Mouse (Mus musculus): Measurements from ENCODE around the gene Sec31a. TPM values are rescaled to one million over a fixed set of nuclear protein-coding genes. Genes with fewer than 3 reads are reported as not detected.

The Sec31a gene
- polyA plus RNA-seq, 1 experiment from 2014 or later = 161 TPM

Other genes with a start within 250 kb of the Sec31a start
- 12.2 and 13.6 TPM in 2 replicates for gene Lin54, start 84.4 kb upstream of the Sec31a start, polyA plus RNA-seq (2015; fragmentation: Nextera tagmentation; extraction: Ambion mirVana)
- gene Cops4, start 102.1 kb upstream of the Sec31a start, polyA plus RNA-seq (2015; fragmentation: Nextera tagmentation; extraction: Ambion mirVana) = 165 and 174 TPM in 2 replicates
- 12.5 and 16.7 TPM in 2 replicates for gene Plac8, start 156.0 kb upstream of the Sec31a start, polyA plus RNA-seq (2015; fragmentation: Nextera tagmentation; extraction: Ambion mirVana)

Data from lung, embryonic 16.5 days (tissue).